Mouse (Mus musculus) telencephalon, adult 2 months (tissue): ENCODE measurements at regions not wholly inside any gene's neighbourhood (a gene's known extent, or its start where the extent isn't known, plus 50 kb on each side); places are given as distances from the start of the nearest gene placed in this dataset.

ENCODE experiments used
- DNase-seq: peaks from one replicate; pipeline ENCODE4 v3.0.0-alpha.2; 2011; ENCODE audit warnings: low read depth, low spot score

- DNase-seq: no peak
Observed at GRCm38 (mm10) chr6:147316140-147316539, 52.2 kb upstream of the Pthlh start.

GRCm38 (mm10) chr6:147315207-147315606 lies 51.2 kb upstream of the Pthlh start:
- DNase-seq: no peak
